Mouse (Mus musculus) heart, postnatal 0 days (tissue): ENCODE data around the gene Kcnn3. TPM values are rescaled to one million over a fixed set of nuclear protein-coding genes. Genes with fewer than 3 reads are reported as not detected.

ENCODE experiments used
- ATAC-seq: fragments of 200-750 bp; cut with Nextera tagmentation; 2 replicates; pipeline ENCODE4 v1.8.0; 2017; ENCODE audit warnings: low read depth, moderate number of reproducible peaks, moderate library complexity; ENCODE audit not compliant: insufficient read depth
- DNase-seq: peaks from one replicate; pipeline ENCODE4 v3.0.0-alpha.2; 2016; ENCODE audit warnings: low spot score
- H3K27ac ChIP-seq: fragments of 300-500 bp; sonication (generic); 2 replicates; pipeline ENCODE4 v1.5.1; 2014; ENCODE audit warnings: low read depth, mild to moderate bottlenecking
- H3K27me3 ChIP-seq: fragments of 300-500 bp; sonication (generic); 2 replicates; pipeline ENCODE4 v1.6.1; 2014; ENCODE audit warnings: low read length, mixed read lengths; ENCODE audit not compliant: control insufficient read depth, insufficient read depth
- H3K36me3 ChIP-seq: fragments of 300-500 bp; sonication (generic); replicated peaks from 2 replicates; pipeline ENCODE4 v1.6.1; 2014; ENCODE audit warnings: low read length, mixed read lengths; ENCODE audit not compliant: control insufficient read depth, insufficient read depth
- H3K4me1 ChIP-seq: fragments of 300-500 bp; sonication (generic); 2 replicates; pipeline ENCODE4 v1.6.1; 2014; ENCODE audit warnings: antibody characterized with exemption; ENCODE audit not compliant: control insufficient read depth, insufficient read depth
- H3K4me2 ChIP-seq: fragments of 300-500 bp; sonication (generic); 2 replicates; pipeline ENCODE4 v1.6.1; 2014; ENCODE audit warnings: low read depth, mild to moderate bottlenecking, low read length, moderate library complexity
- H3K4me3 ChIP-seq: fragments of 300-500 bp; sonication (generic); 2 replicates; pipeline ENCODE4 v1.5.1; 2014; ENCODE audit warnings: low read depth, low read length
- H3K9ac ChIP-seq: fragments of 300-500 bp; sonication (generic); replicated peaks from 2 replicates; pipeline ENCODE4 v1.6.1; 2014; ENCODE audit warnings: low read depth, low read length, mixed read lengths
- H3K9me3 ChIP-seq: fragments of 300-500 bp; sonication (generic); replicated peaks from 2 replicates; pipeline ENCODE4 v1.6.1; 2016; ENCODE audit warnings: low read length; ENCODE audit not compliant: control insufficient read depth
- CTCF ChIP-seq: IDR thresholded peaks from 2 replicates; pipeline ENCODE4 v1.5.1; 2016; ENCODE audit warnings: antibody characterized with exemption, control low read depth, low read depth
- EP300 ChIP-seq: IDR thresholded peaks from 2 replicates; pipeline ENCODE4 v1.6.1; 2016; ENCODE audit warnings: antibody characterized with exemption, low read depth
- WGBS: fragments of 180-500 bp; shearing (Covaris S2); extraction: QIAGEN DNeasy Blood & Tissue Kit; methylation state at CpG from one replicate; pipeline ENCODE4 v1.1.7; 2014; 5-methylcytosine and 5-hydroxymethylcytosine counted together
- polyA plus RNA-seq: library from polyadenylated mRNA; unstranded; fragments of >200 nt; fragmentation: Nextera tagmentation; extraction: Ambion mirVana; gene quantifications from 2 replicates; pipeline ENCODE4 v1.2.1, GENCODE M21; 2015
- total RNA-seq: library from RNA; depleted of rRNA; stranded (reverse); fragments of >200 nt; gene quantifications from 2 replicates; pipeline ENCODE4 v1.2.3, GENCODE M21; 2014; ENCODE audit warnings: low replicate concordance

Gene Kcnn3
- total and polyA plus RNA-seq, 2 experiments from 2014 or later, result 1.5 to 4.7 TPM

DNA sequence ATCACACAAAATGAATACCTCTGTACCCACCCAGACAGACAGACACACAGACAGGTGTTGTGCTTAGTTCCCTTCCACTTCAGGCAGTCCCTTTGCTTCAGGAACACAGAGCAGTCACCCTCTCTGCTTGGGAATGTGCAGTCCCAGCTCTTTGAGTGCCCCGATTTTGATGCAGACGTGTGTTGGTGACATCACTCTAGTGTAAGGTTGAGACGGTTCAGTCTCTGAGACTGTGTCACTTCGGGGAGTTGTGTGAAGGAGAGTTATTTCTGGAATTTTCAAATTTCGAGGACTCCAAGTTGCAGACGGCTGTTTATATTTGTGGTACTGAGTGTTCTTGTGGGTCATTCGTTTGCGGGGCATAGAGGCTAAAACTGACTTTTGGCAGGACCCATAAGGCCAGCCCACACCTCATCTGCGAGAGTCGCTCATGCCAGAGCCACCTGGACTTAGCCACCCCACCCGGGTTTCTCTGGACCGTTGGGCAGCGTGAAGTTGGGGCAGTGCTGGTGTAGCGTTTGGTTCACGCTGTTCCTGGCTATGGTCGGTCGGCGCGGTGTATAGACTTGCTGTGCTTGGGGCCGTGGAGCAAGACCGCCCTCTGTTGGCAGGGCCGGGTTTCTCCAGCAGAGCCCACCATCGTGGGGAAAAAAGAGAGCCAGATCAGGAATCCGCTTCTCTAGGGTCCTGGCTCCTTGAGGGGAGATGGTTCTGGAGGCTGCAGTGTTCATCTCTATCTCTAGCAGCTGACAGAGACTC lies 35.0 kb upstream of the Kcnn3 start:
- DNase-seq, result peak; percentile 52
- WGBS, result 14% methylated on average over 24 of the region's 24 CpGs
- Histone ChIP-seq H3K4me3 (no peak overlapping the region), H3K4me2 (peak overlapping the region; percentile 49), H3K4me1 (peaks cover 8% of the 10 kb centered on the region; the same call in 1 of the 2 replicates), H3K9me3 (no peaks in the 10 kb centered on the region), H3K27ac (no peak overlapping the region), H3K36me3 (no peaks in the 10 kb centered on the region), H3K27me3 (no peaks in the 10 kb centered on the region), H3K9ac (no peak overlapping the region)
- TF ChIP-seq CTCF (peak; percentile 92), EP300 (no peak)
- peak; percentile 91 for ATAC-seq

DNA sequence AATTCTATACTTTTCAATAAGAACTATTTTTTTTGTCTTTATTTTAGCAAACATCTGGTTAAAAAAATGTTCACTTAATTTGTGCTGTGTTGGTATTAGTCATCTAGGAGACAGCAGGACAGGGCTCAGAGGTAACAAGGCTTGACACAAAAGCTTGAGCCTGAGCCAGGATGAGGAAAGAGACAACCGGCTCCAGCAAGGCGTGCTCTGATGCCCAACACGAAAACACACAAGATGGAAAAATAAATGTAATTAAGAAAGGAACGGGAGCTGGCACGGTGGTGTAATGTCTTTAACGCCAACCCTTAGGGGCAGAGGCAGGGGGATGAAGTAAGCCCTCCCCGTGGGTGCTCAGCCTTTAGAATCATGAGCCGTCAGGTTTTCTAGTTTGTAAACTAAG lies 33.9 kb upstream of the Kcnn3 start:
- no peak for TF ChIP-seq EP300
- no peak for TF ChIP-seq CTCF
- Histone ChIP-seq H3K9me3 (no peaks in the 10 kb centered on the region), H3K4me1 (peaks cover 8% of the 10 kb centered on the region; the same call in 1 of the 2 replicates), H3K4me2 (no peak overlapping the region), H3K36me3 (no peaks in the 10 kb centered on the region), H3K4me3 (no peak overlapping the region), H3K9ac (no peak overlapping the region), H3K27me3 (no peaks in the 10 kb centered on the region), H3K27ac (no peak overlapping the region)
- ATAC-seq (no peak), DNase-seq (no peak)
- WGBS, result 80% methylated on average over 8 of the region's 8 CpGs

DNA sequence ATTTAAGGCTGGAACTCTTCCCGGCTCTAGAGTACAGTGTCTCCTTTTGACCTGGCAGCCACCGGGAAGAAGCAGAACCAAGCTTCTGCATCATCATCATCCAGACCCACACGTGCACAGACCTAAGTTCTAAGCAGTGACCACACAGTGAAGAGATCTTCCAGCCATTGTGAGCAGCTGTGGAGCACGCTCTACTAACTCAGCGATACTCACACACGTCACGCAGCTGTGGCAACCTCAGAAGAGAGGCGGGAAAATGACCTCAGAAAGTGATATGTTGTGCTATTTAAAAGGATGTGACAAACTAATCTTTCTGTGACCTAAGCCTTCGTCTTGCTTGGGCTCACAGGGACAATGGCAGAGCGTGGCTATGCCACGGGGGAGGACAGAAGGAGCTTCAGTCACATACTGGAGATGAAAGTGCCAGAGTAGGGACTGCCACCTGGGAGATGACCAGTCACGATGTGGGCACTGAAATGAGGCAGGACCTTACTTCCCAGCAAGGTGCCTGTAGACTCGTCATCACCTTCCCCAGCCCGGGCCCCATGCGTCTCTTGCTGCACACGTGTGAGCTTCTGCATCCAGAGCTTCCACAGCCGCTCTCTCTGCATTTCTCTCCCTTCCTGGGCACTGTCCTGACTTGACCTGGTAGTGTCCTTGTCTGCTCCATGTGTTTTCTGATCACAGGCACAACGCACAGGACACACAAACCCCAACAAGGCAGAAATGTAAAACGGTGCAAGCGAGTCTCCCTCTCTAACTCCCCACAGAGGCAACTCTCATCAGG lies 32.9 kb upstream of the Kcnn3 start:
- H3K27ac ChIP-seq, result no peak overlapping the region
- no peak overlapping the region for H3K9ac ChIP-seq
- no peaks in the 10 kb centered on the region for H3K27me3 ChIP-seq
- DNase-seq (no peak), ATAC-seq (peak; percentile 20; the same call in 1 of the 2 replicates)
- peaks cover 8% of the 10 kb centered on the region; the same call in 1 of the 2 replicates for H3K4me1 ChIP-seq
- WGBS, result 48% methylated on average over 20 of the region's 20 CpGs
- no peaks in the 10 kb centered on the region for H3K9me3 ChIP-seq
- H3K36me3 ChIP-seq, result no peaks in the 10 kb centered on the region
- TF ChIP-seq CTCF, result no peak
- no peak for TF ChIP-seq EP300
- H3K4me3 ChIP-seq, result no peak overlapping the region
- H3K4me2 ChIP-seq, result no peak overlapping the region

DNA sequence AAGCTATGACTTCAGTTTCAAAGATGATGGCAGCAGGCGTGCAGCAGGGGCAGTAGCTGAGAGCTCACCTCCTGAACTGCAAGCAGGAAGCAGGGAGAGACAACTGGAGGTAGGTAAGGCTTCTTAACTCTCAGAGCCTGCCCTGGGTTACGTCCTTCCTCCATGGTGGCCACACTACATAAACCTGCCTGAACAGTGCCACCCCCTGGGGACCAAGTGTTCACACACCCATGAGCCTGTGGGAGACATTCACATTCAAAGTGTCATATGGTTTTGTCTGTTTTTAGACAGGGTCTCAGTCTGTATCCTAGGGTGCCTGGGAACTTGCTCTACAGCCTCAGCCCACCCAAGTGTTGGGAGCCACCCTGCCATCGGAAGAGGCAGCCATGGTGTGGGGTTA lies 29.2 kb upstream of the Kcnn3 start:
- H3K4me1 ChIP-seq, result peaks cover 8% of the 10 kb centered on the region; the same call in 1 of the 2 replicates
- no peak overlapping the region for H3K4me2 ChIP-seq
- H3K4me3 ChIP-seq, result no peak overlapping the region
- WGBS, result 97% methylated on average over 3 of the region's 3 CpGs
- no peaks in the 10 kb centered on the region for H3K36me3 ChIP-seq
- ATAC-seq, result no peak
- peaks cover 3% of the 10 kb centered on the region; the same call in 1 of the 2 replicates for H3K27me3 ChIP-seq
- no peak for DNase-seq
- no peak for TF ChIP-seq CTCF
- TF ChIP-seq EP300, result no peak
- no peaks in the 10 kb centered on the region for H3K9me3 ChIP-seq
- H3K27ac ChIP-seq, result no peak overlapping the region
- no peak overlapping the region for H3K9ac ChIP-seq

GRCm38 (mm10) chr3:89491559-89491958 lies 28.4 kb upstream of the Kcnn3 start:
- TF ChIP-seq CTCF (no peak), EP300 (no peak)
- 62% methylated on average over 5 of the region's 5 CpGs for WGBS
- H3K4me1 ChIP-seq, result peaks cover 8% of the 10 kb centered on the region; the same call in 1 of the 2 replicates

More at GRCm38 (mm10) chr3:89491559-89491958, 28.4 kb upstream of the Kcnn3 start:
- no peak for ATAC-seq
- peaks cover 3% of the 10 kb centered on the region; the same call in 1 of the 2 replicates for H3K27me3 ChIP-seq
- no peak for DNase-seq
- no peaks in the 10 kb centered on the region for H3K36me3 ChIP-seq
- H3K9me3 ChIP-seq, result no peaks in the 10 kb centered on the region
- no peak overlapping the region for H3K27ac ChIP-seq
- no peak overlapping the region for H3K4me3 ChIP-seq
- H3K4me2 ChIP-seq, result no peak overlapping the region
- H3K9ac ChIP-seq, result no peak overlapping the region
